Mouse (Mus musculus) liver, postnatal 0 days (tissue): Measurements from ENCODE around the gene Nprl3.

Experiments used
- CTCF ChIP-seq: sonication (generic); IDR thresholded peaks from 2 replicates; pipeline ENCODE4 v1.5.1; 2016; ENCODE audit warnings: antibody characterized with exemption, low read depth
- EP300 ChIP-seq: IDR thresholded peaks from 2 replicates; pipeline ENCODE4 v1.6.1; 2016; ENCODE audit warnings: antibody characterized with exemption, low read depth, mild to moderate bottlenecking

DNA sequence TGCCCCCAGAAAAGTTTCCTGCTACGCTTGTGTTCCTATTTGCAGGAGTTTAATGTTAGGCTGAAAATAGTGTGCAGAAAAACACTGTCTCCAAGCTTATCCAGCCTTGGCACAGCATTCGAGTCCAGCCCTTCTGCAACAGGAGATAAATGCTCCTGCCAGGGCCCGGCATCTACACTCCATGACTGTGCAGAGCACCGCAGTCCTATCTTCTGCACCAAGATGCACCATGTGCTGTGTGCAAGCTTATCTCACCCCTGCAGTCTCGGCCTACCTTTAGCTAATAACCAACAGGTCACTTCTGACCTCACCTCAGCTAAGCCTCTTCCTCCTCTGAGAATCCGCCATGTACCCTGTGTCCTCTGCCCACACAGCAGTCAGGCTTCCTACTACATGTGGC, 21.9 kb downstream of the Nprl3 start:
- TF ChIP-seq CTCF: no peak
- TF ChIP-seq EP300: peak; percentile 100
